Mouse (Mus musculus): ENCODE measurements around the gene Tppp2. TPM values are rescaled to one million over a fixed set of nuclear protein-coding genes. Genes with fewer than 3 reads are reported as not detected.

Gene Tppp2
- total and polyA plus RNA-seq, 3 experiments = 0.16 TPM; not detected in 2

- peak overlapping the region; percentile 90 for H3K9ac ChIP-seq (ENCODE audit: low read depth, low read length)
- no peaks in the 10 kb centered on the region for H3K79me2 ChIP-seq (replicated peaks; ENCODE audit: control insufficient read depth, insufficient read depth, low read length)
- WGBS = 14% methylated on average over 14 of the region's 14 CpGs
- H3K27ac ChIP-seq = peak overlapping the region; percentile 99
- H3K27me3 ChIP-seq (ENCODE audit: control insufficient read depth, insufficient read depth, low read length) = no peaks in the 10 kb centered on the region
- peak; percentile 51 to 56 for DNase-seq
- H3K36me3 ChIP-seq (ENCODE audit: control insufficient read depth, insufficient read depth, low read length) = peaks cover 2% of the 10 kb centered on the region; the same call in 1 of the 2 replicates
- 0 out of 2 replicates have a peak, but pooled peaks have one; percentile 41 for TF ChIP-seq POLR2A (IDR thresholded peaks at IDR 0.05; ENCODE audit: insufficient read depth, low read depth, low read length)
- no peak for TF ChIP-seq CTCF (IDR thresholded peaks at IDR 0.05)
- TF ChIP-seq EP300 (IDR thresholded peaks at IDR 0.05; ENCODE audit: insufficient read depth, low read depth, low read length) = 0 out of 2 replicates have a peak, but pooled peaks have one; percentile 29
- intact Hi-C loops (cut with DNase I) = no loop called here
- H3K4me3 ChIP-seq = peak overlapping the region; percentile 72
- peaks cover 9% of the 10 kb centered on the region for H3K4me1 ChIP-seq (ENCODE audit: control insufficient read depth, insufficient read depth, low read length)
These were observed 5.7 kb upstream of the Tppp2 start for GRCm38 (mm10) chr14:51912391-51913061.

- intact Hi-C loops (cut with DNase I) = no loop called here
- Histone ChIP-seq H3K27ac (peak overlapping the region; percentile 99), H3K79me2 (replicated peaks; ENCODE audit: control insufficient read depth, insufficient read depth, low read length) (no peaks in the 10 kb centered on the region), H3K27me3 (ENCODE audit: control insufficient read depth, insufficient read depth, low read length) (no peaks in the 10 kb centered on the region), H3K4me1 (ENCODE audit: control insufficient read depth, insufficient read depth, low read length) (peaks cover 7% of the 10 kb centered on the region), H3K9ac (ENCODE audit: low read depth, low read length) (peak overlapping the region; percentile 90), H3K4me3 (peak overlapping the region; percentile 72), H3K36me3 (ENCODE audit: control insufficient read depth, insufficient read depth, low read length) (no peaks in the 10 kb centered on the region; the same call in 1 of the 2 replicates)
- 2% methylated on average over 53 of the region's 58 CpGs for WGBS
- TF ChIP-seq CTCF (IDR thresholded peaks at IDR 0.05) (no peak), POLR2A (IDR thresholded peaks at IDR 0.05; ENCODE audit: insufficient read depth, low read depth, low read length) (peak; percentile 80)
- peak; percentile 91 to 93 for DNase-seq
These were observed 4.9 kb upstream of the Tppp2 start for GRCm38 (mm10) chr14:51913062-51913959.

DNA sequence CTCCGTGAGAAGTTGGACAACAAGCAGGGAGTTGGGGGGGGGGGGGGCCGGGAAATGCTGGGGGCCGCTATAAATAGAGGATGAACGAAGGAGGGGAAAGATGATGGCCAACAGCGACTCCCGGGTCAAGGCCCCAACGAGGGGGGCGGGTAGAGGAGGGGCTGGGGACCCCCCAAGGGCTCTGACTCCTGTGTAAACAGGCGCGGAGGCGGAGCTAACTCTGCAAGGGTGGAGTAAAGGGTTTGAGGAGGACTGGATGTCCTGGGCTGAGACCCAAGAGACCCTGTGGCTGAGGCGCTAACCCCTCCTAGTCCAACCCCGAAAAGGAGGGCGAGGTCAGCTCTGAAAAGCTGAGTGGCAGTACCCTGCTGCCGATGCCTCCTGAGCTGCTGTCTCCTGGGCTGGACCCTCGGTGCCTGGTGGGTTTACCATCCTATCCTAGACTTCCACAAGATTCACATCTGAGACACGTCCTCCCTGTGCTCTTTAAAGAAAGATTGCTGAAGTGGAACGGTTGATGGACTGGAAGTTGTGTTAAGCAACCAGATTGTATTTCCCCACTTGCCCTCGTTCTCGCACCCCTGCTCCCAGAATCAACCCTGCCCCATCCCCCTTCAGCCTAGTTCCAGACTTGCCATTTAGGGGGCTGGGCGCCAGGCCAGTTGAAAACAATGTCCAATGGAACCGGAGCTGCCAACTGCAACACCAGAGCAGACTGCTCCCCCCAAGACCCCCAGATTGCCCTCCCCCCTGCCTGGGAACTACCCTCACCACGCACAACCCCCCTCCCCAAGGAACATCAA is 4.1 kb upstream of the Tppp2 start, which contains the start of gene Ndrg2:
Gene Ndrg2 (minus strand): TSS at position 199 of the 803 bp plus-strand sequence.
- DNase-seq = peak; percentile 91 to 92
- intact Hi-C loops (cut with DNase I) = no loop called here

GRCm38 (mm10) chr14:51915030-51915429 is 3.2 kb upstream of the Tppp2 start:
- peak; percentile 58 for TF ChIP-seq POLR2A (IDR thresholded peaks at IDR 0.05; ENCODE audit: insufficient read depth, low read depth, low read length)
- 0 out of 2 replicates have a peak, but pooled peaks have one; percentile 40 for TF ChIP-seq EP300 (IDR thresholded peaks at IDR 0.05; ENCODE audit: insufficient read depth, low read depth, low read length)
- TF ChIP-seq CTCF (IDR thresholded peaks at IDR 0.05) = no peak
- no peaks in the 10 kb centered on the region for H3K79me2 ChIP-seq (replicated peaks; ENCODE audit: control insufficient read depth, insufficient read depth, low read length)
- intact Hi-C loops (cut with DNase I) = no loop called here
- DNase-seq = peak in 1 of 2 experiments; percentile 57
- H3K9ac ChIP-seq (ENCODE audit: low read depth, low read length) = no peak overlapping the region
- no peak overlapping the region for H3K4me3 ChIP-seq
- no peaks in the 10 kb centered on the region for H3K27me3 ChIP-seq (ENCODE audit: control insufficient read depth, insufficient read depth, low read length)
- no peaks in the 10 kb centered on the region for H3K36me3 ChIP-seq (ENCODE audit: control insufficient read depth, insufficient read depth, low read length)
- WGBS = 2% methylated on average over 3 of the region's 3 CpGs
- peaks cover 7% of the 10 kb centered on the region for H3K4me1 ChIP-seq (ENCODE audit: control insufficient read depth, insufficient read depth, low read length)
- H3K27ac ChIP-seq = peak overlapping the region; percentile 99

More for the DNA sequence above, 4.1 kb upstream of the Tppp2 start, which contains the start of gene Ndrg2:
- Histone ChIP-seq H3K36me3 (ENCODE audit: control insufficient read depth, insufficient read depth, low read length) (no peaks in the 10 kb centered on the region), H3K27me3 (ENCODE audit: control insufficient read depth, insufficient read depth, low read length) (no peaks in the 10 kb centered on the region), H3K9ac (ENCODE audit: low read depth, low read length) (peak within 1 kb of the TSS; percentile 90), H3K4me3 (peak within 1 kb of the TSS; percentile 72), H3K79me2 (replicated peaks; ENCODE audit: control insufficient read depth, insufficient read depth, low read length) (no peaks in the 10 kb centered on the region), H3K4me1 (ENCODE audit: control insufficient read depth, insufficient read depth, low read length) (peaks cover 7% of the 10 kb centered on the region), H3K27ac (peak within 1 kb of the TSS; percentile 99)
- WGBS = 4% methylated on average over 22 of the region's 23 CpGs
- TF ChIP-seq CTCF (IDR thresholded peaks at IDR 0.05) (no peak), POLR2A (IDR thresholded peaks at IDR 0.05; ENCODE audit: insufficient read depth, low read depth, low read length) (peak; percentile 69; the same call in 1 of the 2 replicates), EP300 (IDR thresholded peaks at IDR 0.05; ENCODE audit: insufficient read depth, low read depth, low read length) (no peak)

- Histone ChIP-seq H3K36me3 (ENCODE audit: control insufficient read depth, insufficient read depth, low read length) (no peaks in the 10 kb centered on the region), H3K4me3 (no peak overlapping the region), H3K27ac (no peak overlapping the region), H3K27me3 (ENCODE audit: control insufficient read depth, insufficient read depth, low read length) (no peaks in the 10 kb centered on the region), H3K4me1 (ENCODE audit: control insufficient read depth, insufficient read depth, low read length) (peaks cover 10% of the 10 kb centered on the region), H3K9ac (ENCODE audit: low read depth, low read length) (no peak overlapping the region), H3K79me2 (replicated peaks; ENCODE audit: control insufficient read depth, insufficient read depth, low read length) (no peaks in the 10 kb centered on the region)
- intact Hi-C loops (cut with DNase I) = no loop called here
- TF ChIP-seq EP300 (IDR thresholded peaks at IDR 0.05; ENCODE audit: insufficient read depth, low read depth, low read length) (no peak), POLR2A (IDR thresholded peaks at IDR 0.05; ENCODE audit: insufficient read depth, low read depth, low read length) (no peak), CTCF (IDR thresholded peaks at IDR 0.05) (no peak)
- no peak for DNase-seq
- 80% methylated on average over 4 of the region's 4 CpGs for WGBS
These were observed 1.7 kb upstream of the Tppp2 start for GRCm38 (mm10) chr14:51916539-51916938.

Data from heart, adult 2 months (tissue).